Mouse (Mus musculus) heart, postnatal 0 days (tissue): ENCODE results near the gene E130218I03Rik. TPM values are rescaled to one million over a fixed set of nuclear protein-coding genes. Genes with fewer than 3 reads are reported as not detected.
A peak's percentile ranks its signal among the peaks of the same experiment; 100 is the strongest.

Experiments used
- ATAC-seq: fragments of 200-750 bp; cut with Nextera tagmentation; 2 replicates; pipeline ENCODE4 v1.8.0; 2017; ENCODE audit warnings: low read depth, moderate number of reproducible peaks, moderate library complexity; ENCODE audit not compliant: insufficient read depth
- DNase-seq: peaks from one replicate; pipeline ENCODE4 v3.0.0-alpha.2; 2016; ENCODE audit warnings: low spot score
- H3K27ac ChIP-seq: fragments of 300-500 bp; sonication (generic); 2 replicates; pipeline ENCODE4 v1.5.1; 2014; ENCODE audit warnings: low read depth, mild to moderate bottlenecking
- H3K27me3 ChIP-seq: fragments of 300-500 bp; sonication (generic); 2 replicates; pipeline ENCODE4 v1.6.1; 2014; ENCODE audit warnings: low read length, mixed read lengths; ENCODE audit not compliant: control insufficient read depth, insufficient read depth
- H3K36me3 ChIP-seq: fragments of 300-500 bp; sonication (generic); replicated peaks from 2 replicates; pipeline ENCODE4 v1.6.1; 2014; ENCODE audit warnings: low read length, mixed read lengths; ENCODE audit not compliant: control insufficient read depth, insufficient read depth
- H3K4me1 ChIP-seq: fragments of 300-500 bp; sonication (generic); 2 replicates; pipeline ENCODE4 v1.6.1; 2014; ENCODE audit warnings: antibody characterized with exemption; ENCODE audit not compliant: control insufficient read depth, insufficient read depth
- H3K4me2 ChIP-seq: fragments of 300-500 bp; sonication (generic); 2 replicates; pipeline ENCODE4 v1.6.1; 2014; ENCODE audit warnings: low read depth, mild to moderate bottlenecking, low read length, moderate library complexity
- H3K4me3 ChIP-seq: fragments of 300-500 bp; sonication (generic); 2 replicates; pipeline ENCODE4 v1.5.1; 2014; ENCODE audit warnings: low read depth, low read length
- H3K9ac ChIP-seq: fragments of 300-500 bp; sonication (generic); replicated peaks from 2 replicates; pipeline ENCODE4 v1.6.1; 2014; ENCODE audit warnings: low read depth, low read length, mixed read lengths
- H3K9me3 ChIP-seq: fragments of 300-500 bp; sonication (generic); replicated peaks from 2 replicates; pipeline ENCODE4 v1.6.1; 2016; ENCODE audit warnings: low read length; ENCODE audit not compliant: control insufficient read depth
- CTCF ChIP-seq: IDR thresholded peaks from 2 replicates; pipeline ENCODE4 v1.5.1; 2016; ENCODE audit warnings: antibody characterized with exemption, control low read depth, low read depth
- EP300 ChIP-seq: IDR thresholded peaks from 2 replicates; pipeline ENCODE4 v1.6.1; 2016; ENCODE audit warnings: antibody characterized with exemption, low read depth
- WGBS: fragments of 180-500 bp; shearing (Covaris S2); extraction: QIAGEN DNeasy Blood & Tissue Kit; methylation state at CpG from one replicate; pipeline ENCODE4 v1.1.7; 2014; 5-methylcytosine and 5-hydroxymethylcytosine counted together
- polyA plus RNA-seq: library from polyadenylated mRNA; unstranded; fragments of >200 nt; fragmentation: Nextera tagmentation; extraction: Ambion mirVana; gene quantifications from 2 replicates; pipeline ENCODE4 v1.2.1, GENCODE M21; 2015
- total RNA-seq: library from RNA; depleted of rRNA; stranded (reverse); fragments of >200 nt; gene quantifications from 2 replicates; pipeline ENCODE4 v1.2.3, GENCODE M21; 2014; ENCODE audit warnings: low replicate concordance; rRNA removed

Gene E130218I03Rik
- total RNA-seq (not detected in 2 replicates), polyA plus RNA-seq (0.16 and 0.20 TPM in 2 replicates)

DNA sequence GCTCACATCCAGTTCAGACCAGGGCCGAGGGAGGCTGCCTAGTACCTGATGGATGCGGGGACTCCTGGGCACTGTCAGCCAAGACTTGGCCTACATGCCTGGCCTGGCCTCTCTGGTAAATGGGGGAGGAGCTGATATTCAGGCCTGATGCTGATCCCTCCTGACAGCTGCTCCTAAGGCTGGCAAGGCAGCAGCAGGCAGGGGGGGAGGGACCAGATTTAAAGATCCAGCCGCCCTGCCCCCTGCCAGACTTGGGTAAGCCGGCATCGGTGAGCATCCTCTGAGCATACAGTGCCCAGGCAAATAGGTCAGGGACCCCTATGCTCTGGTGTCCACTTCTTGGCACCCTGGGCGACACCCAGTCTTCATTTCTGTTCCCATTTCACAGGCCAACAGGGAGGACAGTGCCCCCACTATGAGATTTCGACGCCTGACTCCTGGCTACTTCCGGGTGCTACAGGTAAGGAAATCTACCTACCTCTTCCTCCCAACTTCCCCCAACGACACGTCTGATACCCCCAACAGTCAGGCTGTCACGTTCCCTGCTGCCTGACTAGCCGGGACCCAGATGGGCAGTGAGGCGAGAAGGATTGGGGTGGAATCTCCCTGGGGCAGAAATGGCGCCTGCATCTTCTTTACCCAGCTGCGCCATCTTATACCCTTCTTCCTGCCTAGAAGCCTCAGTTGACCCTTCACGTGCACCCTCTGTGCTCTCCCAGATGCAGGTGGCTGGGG is at the start of gene E130218I03Rik:
E130218I03Rik (plus strand) TSS at position 147 of the 735 bp plus-strand sequence.
- H3K36me3 ChIP-seq: no peaks in the 10 kb centered on the region
- TF ChIP-seq CTCF (no peak), EP300 (no peak)
- no peak within 1 kb of the TSS for H3K27ac ChIP-seq
- H3K9me3 ChIP-seq: no peaks in the 10 kb centered on the region
- ATAC-seq (no peak), DNase-seq (peak; percentile 5)
- H3K4me1 ChIP-seq: peaks cover 9% of the 10 kb centered on the region
- peaks cover 12% of the 10 kb centered on the region for H3K27me3 ChIP-seq
- H3K4me3 ChIP-seq: no peak within 1 kb of the TSS
- WGBS: 89% methylated on average over 16 of the region's 17 CpGs
- H3K4me2 ChIP-seq: no peak within 1 kb of the TSS
- H3K9ac ChIP-seq: no peak within 1 kb of the TSS

DNA sequence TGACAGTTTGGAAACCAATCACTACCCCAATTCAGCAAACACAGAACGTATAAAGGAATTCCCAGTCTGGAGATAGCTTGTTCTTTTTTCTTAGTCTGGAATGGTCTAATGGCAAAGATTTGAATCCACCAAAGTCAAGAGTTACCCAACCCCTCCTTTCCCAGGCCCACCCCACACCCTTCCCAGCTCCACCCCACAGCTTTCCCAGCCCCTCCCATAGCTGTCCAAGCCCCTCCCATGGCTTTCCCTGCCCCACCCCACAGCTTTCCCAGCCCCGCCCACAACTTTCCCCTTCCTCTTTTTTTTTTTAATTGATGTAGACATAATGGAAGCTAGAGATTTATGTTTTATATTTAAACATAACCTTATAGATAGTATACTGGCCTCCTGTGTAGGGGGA is 44.1 kb upstream of the E130218I03Rik start:
- ATAC-seq: no peak
- Histone ChIP-seq H3K9ac (no peak overlapping the region), H3K4me1 (no peaks in the 10 kb centered on the region), H3K27me3 (no peaks in the 10 kb centered on the region), H3K4me3 (no peak overlapping the region), H3K36me3 (no peaks in the 10 kb centered on the region), H3K9me3 (no peaks in the 10 kb centered on the region), H3K4me2 (no peak overlapping the region), H3K27ac (no peak overlapping the region)
- no peak for TF ChIP-seq CTCF
- TF ChIP-seq EP300: no peak
- DNase-seq: no peak
- WGBS: 85% methylated on average over 2 of the region's 2 CpGs

DNA sequence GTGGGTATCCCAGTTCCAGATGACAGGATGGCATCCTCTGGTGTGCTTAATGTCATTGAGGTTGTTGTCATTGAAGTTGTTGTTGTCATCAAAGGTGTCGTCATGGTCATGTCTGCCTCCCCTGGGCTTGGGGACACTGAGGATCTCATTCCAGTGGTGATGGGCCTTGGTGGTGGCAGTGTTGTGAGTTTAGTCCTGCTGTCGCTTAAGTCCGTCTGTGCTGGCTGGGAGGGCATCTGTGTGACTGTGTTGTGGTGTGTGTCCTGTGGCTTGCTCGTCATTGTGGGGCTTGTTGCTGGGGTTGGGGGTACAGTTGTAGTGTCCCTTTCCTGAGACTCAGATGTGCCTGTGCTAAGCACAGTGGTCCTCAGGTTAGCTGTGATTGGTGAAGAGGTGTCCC is 40.6 kb upstream of the E130218I03Rik start, which contains the start of gene Gm7534:
Gm7534 (minus strand) TSS at position 101 of the 400 bp plus-strand sequence.
- Histone ChIP-seq H3K36me3 (no peaks in the 10 kb centered on the region), H3K4me3 (no peak within 1 kb of the TSS), H3K27me3 (no peaks in the 10 kb centered on the region), H3K9ac (no peak within 1 kb of the TSS), H3K27ac (no peak within 1 kb of the TSS), H3K9me3 (no peaks in the 10 kb centered on the region), H3K4me2 (no peak within 1 kb of the TSS), H3K4me1 (no peaks in the 10 kb centered on the region)
- no peak for TF ChIP-seq CTCF
- TF ChIP-seq EP300: no peak
- ATAC-seq (no peak), DNase-seq (no peak)
- WGBS: 79% methylated on average over 4 of the region's 4 CpGs

DNA sequence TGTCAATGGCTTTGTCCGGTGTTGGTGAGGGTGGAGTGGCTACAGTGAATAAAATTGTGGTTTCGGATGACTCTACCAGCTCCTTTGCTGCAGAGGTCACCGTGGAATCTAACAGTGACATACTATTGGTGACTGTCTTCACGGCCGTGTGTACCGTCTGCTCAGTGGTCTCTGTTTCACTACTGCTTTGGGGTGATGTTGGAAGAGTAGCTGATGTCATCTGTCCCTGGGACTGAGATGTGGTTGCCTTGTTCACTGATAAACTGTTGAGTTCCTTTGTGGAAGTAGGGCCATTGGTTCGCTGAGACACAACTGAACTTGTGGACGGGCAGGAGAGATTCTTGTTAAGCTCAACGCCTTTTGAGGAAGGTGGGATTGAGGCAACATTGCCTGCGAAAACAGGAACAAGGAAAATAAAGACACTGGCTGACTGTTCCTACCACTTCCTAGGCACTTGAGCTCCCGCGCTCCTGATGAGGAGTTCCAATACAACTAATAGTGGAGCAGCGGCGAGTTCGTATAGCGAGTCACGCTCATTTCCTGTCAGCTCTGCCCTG is 40.0 kb upstream of the E130218I03Rik start:
- H3K4me3 ChIP-seq: no peak overlapping the region
- no peaks in the 10 kb centered on the region for H3K36me3 ChIP-seq
- no peak overlapping the region for H3K4me2 ChIP-seq
- no peak for ATAC-seq
- H3K9me3 ChIP-seq: no peaks in the 10 kb centered on the region
- no peak overlapping the region for H3K9ac ChIP-seq
- DNase-seq: no peak
- H3K4me1 ChIP-seq: no peaks in the 10 kb centered on the region
- no peak for TF ChIP-seq EP300
- no peak for TF ChIP-seq CTCF
- no peaks in the 10 kb centered on the region for H3K27me3 ChIP-seq
- H3K27ac ChIP-seq: no peak overlapping the region
- 77% methylated on average over 17 of the region's 17 CpGs for WGBS

GRCm38 (mm10) chr4:134206488-134207053 is 36.9 kb upstream of the E130218I03Rik start:
- Histone ChIP-seq H3K4me2 (no peak overlapping the region), H3K4me3 (no peak overlapping the region), H3K9me3 (no peaks in the 10 kb centered on the region), H3K36me3 (no peaks in the 10 kb centered on the region), H3K27ac (no peak overlapping the region), H3K9ac (no peak overlapping the region), H3K27me3 (no peaks in the 10 kb centered on the region), H3K4me1 (no peaks in the 10 kb centered on the region)
- TF ChIP-seq EP300: no peak
- no peak for TF ChIP-seq CTCF
- no peak for ATAC-seq
- DNase-seq: no peak
- 54% methylated on average over 6 of the region's 6 CpGs for WGBS
